Mouse (Mus musculus) kidney, adult 8-10 months (tissue): ENCODE measurements at regions not wholly inside any gene's neighbourhood (a gene's known extent, or its start where the extent isn't known, plus 50 kb on each side); places are given as distances from the start of the nearest gene placed in this dataset.

Experiments
- DNase-seq, 2 experiments: peaks; one replicate each; pipeline ENCODE4 v3.0.0; 2022

- no peak for DNase-seq
Observed at GRCm38 (mm10) chr13:60237091-60237490, 59.9 kb upstream of the Gas1 start.

- DNase-seq, result no peak
Observed at GRCm38 (mm10) chr13:60242447-60243109, 65.4 kb upstream of the Gas1 start.

- DNase-seq, result no peak
Observed at GRCm38 (mm10) chr13:60243110-60243481, 65.9 kb upstream of the Gas1 start.

- no peak for DNase-seq
Observed at GRCm38 (mm10) chr13:60255162-60255561, 78.0 kb upstream of the Gas1 start.

- no peak for DNase-seq
Observed at GRCm38 (mm10) chr13:60255715-60256114, 78.5 kb upstream of the Gas1 start.

- no peak for DNase-seq
Observed at GRCm38 (mm10) chr13:60256997-60257396, 79.8 kb upstream of the Gas1 start.

- peak in 1 of 2 experiments; percentile 27 for DNase-seq
Observed at GRCm38 (mm10) chr13:60257878-60258277, 80.7 kb upstream of the Gas1 start.

- no peak for DNase-seq
Observed at GRCm38 (mm10) chr13:60262449-60263028, 85.4 kb upstream of the Gas1 start.

GRCm38 (mm10) chr13:60264504-60264903 lies 87.3 kb upstream of the Gas1 start:
- DNase-seq, result no peak

GRCm38 (mm10) chr13:60267557-60267956 lies 90.4 kb upstream of the Gas1 start:
- peak; percentile 37 to 57 for DNase-seq

GRCm38 (mm10) chr13:60268256-60268655 lies 91.1 kb upstream of the Gas1 start:
- no peak for DNase-seq

- DNase-seq, result peak; percentile 37 to 66
Observed at GRCm38 (mm10) chr13:60269406-60269841, 92.3 kb upstream of the Gas1 start.

GRCm38 (mm10) chr13:60270526-60270925 lies 93.4 kb upstream of the Gas1 start:
- DNase-seq, result no peak

- no peak for DNase-seq
Observed at GRCm38 (mm10) chr13:60273331-60273730, 96.2 kb upstream of the Gas1 start.

- DNase-seq, result no peak
Observed at GRCm38 (mm10) chr13:60282543-60283251, 105.5 kb upstream of the Gas1 start.

- DNase-seq, result no peak
Observed at GRCm38 (mm10) chr13:60286525-60287224, 109.5 kb upstream of the Gas1 start.

GRCm38 (mm10) chr13:60289650-60290049 lies 112.5 kb upstream of the Gas1 start:
- DNase-seq, result no peak

GRCm38 (mm10) chr13:60290820-60291219 lies 113.7 kb upstream of the Gas1 start:
- no peak for DNase-seq

- DNase-seq, result no peak
Observed at GRCm38 (mm10) chr13:60291344-60291743, 114.2 kb upstream of the Gas1 start.

GRCm38 (mm10) chr13:60296201-60296895 lies 119.2 kb upstream of the Gas1 start:
- DNase-seq, result no peak

GRCm38 (mm10) chr13:60296896-60297275 lies 119.7 kb upstream of the Gas1 start:
- no peak for DNase-seq

- DNase-seq, result peak in 1 of 2 experiments; percentile 11
Observed at GRCm38 (mm10) chr13:60298575-60298974, 121.4 kb upstream of the Gas1 start.

- no peak for DNase-seq
Observed at GRCm38 (mm10) chr13:60299076-60299475, 121.9 kb upstream of the Gas1 start.
